Mouse (Mus musculus) stomach, postnatal 0 days (tissue): ENCODE measurements around the gene Eea1.

Experiments
- CTCF ChIP-seq: IDR thresholded peaks from 2 replicates; pipeline ENCODE4 v1.5.1; 2016; ENCODE audit warnings: antibody characterized with exemption, low read depth, mild to moderate bottlenecking, moderate library complexity
- EP300 ChIP-seq: optimal IDR thresholded peaks from 2 replicates; pipeline ENCODE3; 2016; ENCODE audit warnings: antibody characterized with exemption

DNA sequence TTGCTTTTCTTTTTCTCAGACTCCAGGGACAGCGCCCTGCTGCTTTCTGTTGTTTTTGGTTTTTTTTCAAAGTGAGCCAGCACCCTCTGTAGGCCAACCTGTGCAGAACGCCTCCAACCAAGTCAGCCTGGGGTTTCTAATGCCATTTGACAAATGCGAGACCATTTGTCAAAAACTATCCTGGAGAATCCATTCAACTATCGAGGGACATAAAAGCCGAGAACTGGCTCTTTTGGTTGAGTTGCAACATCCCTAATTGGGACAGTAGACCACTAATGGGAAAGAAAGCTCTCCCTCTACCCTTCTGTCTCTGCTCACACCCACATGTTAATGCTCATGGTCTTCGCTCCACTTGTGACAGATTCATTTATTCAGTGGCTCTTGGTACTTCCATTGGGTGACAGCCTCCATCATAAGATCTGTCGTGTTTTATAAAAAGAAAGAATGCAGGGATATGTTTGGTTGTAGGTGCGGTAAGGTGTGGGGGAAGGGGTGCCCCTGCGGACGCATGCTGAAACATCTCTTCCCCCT lies 45.5 kb upstream of the Eea1 start:
- TF ChIP-seq CTCF, result peak; percentile 92
- no peak for TF ChIP-seq EP300
